Mouse (Mus musculus): ENCODE results near the gene Ezh1. TPM values are rescaled to one million over a fixed set of nuclear protein-coding genes. Genes with fewer than 3 reads are reported as not detected.

The Ezh1 gene
- total RNA-seq (2021): 10 to 100 TPM; 17.8 to 18.9 TPM
- long read RNA-seq, experiment 1, full-length matches to known transcripts: 2 of 12 reads
- long read RNA-seq, experiment 1, partial matches to known transcripts: 3 of 12 reads
- long read RNA-seq, experiment 1, other reads (novel, unspliced or antisense): 7 of 12 reads
- long read RNA-seq, experiment 2, full-length matches to known transcripts: 10 of 25 reads
- long read RNA-seq, experiment 2, partial matches to known transcripts: 5 of 25 reads
- long read RNA-seq, experiment 2, other reads (novel, unspliced or antisense): 10 of 25 reads

- DNase-seq: peak; percentile 88
Measured at GRCm38 (mm10) chr11:101226065-101226701, at the start of gene Ezh1. Gene Ezh1 (minus strand): TSS chr11:101226463.

- DNase-seq: no peak
Measured at GRCm38 (mm10) chr11:101275309-101275708, 49.0 kb upstream of the Ezh1 start.

- no peak for DNase-seq
Measured at GRCm38 (mm10) chr11:101272446-101272845, 46.2 kb upstream of the Ezh1 start.

- DNase-seq: no peak
Measured at GRCm38 (mm10) chr11:101269577-101270116, 43.4 kb upstream of the Ezh1 start.

- DNase-seq: no peak
Measured at GRCm38 (mm10) chr11:101265906-101266305, 39.6 kb upstream of the Ezh1 start.

- no peak for DNase-seq
Measured at GRCm38 (mm10) chr11:101264954-101265471, 38.8 kb upstream of the Ezh1 start.

GRCm38 (mm10) chr11:101263989-101264280 is 37.7 kb upstream of the Ezh1 start:
- no peak for DNase-seq

GRCm38 (mm10) chr11:101263138-101263988 is 37.1 kb upstream of the Ezh1 start:
- DNase-seq: no peak

GRCm38 (mm10) chr11:101262272-101262967 is 36.2 kb upstream of the Ezh1 start:
- no peak for DNase-seq

GRCm38 (mm10) chr11:101260826-101261380 is 34.6 kb upstream of the Ezh1 start:
- DNase-seq: no peak

GRCm38 (mm10) chr11:101259948-101260825 is 33.9 kb upstream of the Ezh1 start, which contains the start of gene Wnk4:
Gene Wnk4 (plus strand): TSS chr11:101260567.
- peak; percentile 58 for DNase-seq

- DNase-seq: no peak
Measured at GRCm38 (mm10) chr11:101259261-101259712, 33.0 kb upstream of the Ezh1 start.

- no peak for DNase-seq
Measured at GRCm38 (mm10) chr11:101255826-101256775, 29.8 kb upstream of the Ezh1 start.

- DNase-seq: peak; percentile 78
Measured at GRCm38 (mm10) chr11:101253613-101254389, 27.5 kb upstream of the Ezh1 start, which contains the start of gene Vps25. Gene Vps25 (plus strand): TSS chr11:101253707.

- no peak for DNase-seq
Measured at GRCm38 (mm10) chr11:101252941-101253340, 26.7 kb upstream of the Ezh1 start.

GRCm38 (mm10) chr11:101251031-101251430 is 24.8 kb upstream of the Ezh1 start:
- DNase-seq: no peak

GRCm38 (mm10) chr11:101248258-101248994 is 22.2 kb upstream of the Ezh1 start:
- peak; percentile 50 for DNase-seq

Data from gastrocnemius, postnatal 25 days (tissue).